Mouse (Mus musculus) erythroblast, embryonic 14.5 days (primary cell): Measurements from ENCODE around the gene Wbp1.

Experiments used
- GATA1 ChIP-seq: IDR thresholded peaks from 2 replicates; pipeline ENCODE4 v1.6.1; 2012; ENCODE audit warnings: low read length, inconsistent platforms, mixed read lengths
- TAL1 ChIP-seq: IDR thresholded peaks from 3 replicates; pipeline ENCODE4 v1.6.1; 2012; ENCODE audit warnings: low read length, inconsistent platforms, mixed read lengths

GRCm38 (mm10) chr6:83169872-83170271 is 48.5 kb upstream of the Wbp1 start:
- no peak for TF ChIP-seq TAL1
- TF ChIP-seq GATA1: no peak
